Mouse (Mus musculus) spleen, adult 2 months (tissue): Measurements from ENCODE around the gene Smarcal1. TPM values are rescaled to one million over a fixed set of nuclear protein-coding genes. Genes with fewer than 3 reads are reported as not detected.

ENCODE experiments used
- DNase-seq, 2 experiments: peaks; one replicate each; pipeline versions ENCODE4 v3.0.0 to v3.0.0-alpha.2; 2012 to 2021; ENCODE audit warnings: low spot score in 2 of 2, low read depth in 1 of 2
- H3K27ac ChIP-seq: fragments of 200-500 bp; 2 replicates; pipeline ENCODE4 v1.5.1; 2012; ENCODE audit warnings: low read length, inconsistent platforms; ENCODE audit not compliant: insufficient read depth
- H3K27me3 ChIP-seq: fragments of 200-500 bp; 2 replicates; pipeline ENCODE4 v1.6.1; 2012; ENCODE audit warnings: mild to moderate bottlenecking, moderate library complexity, low read length, inconsistent platforms; ENCODE audit not compliant: control insufficient read depth, insufficient read depth
- H3K36me3 ChIP-seq: fragments of 200-500 bp; 2 replicates; pipeline ENCODE4 v1.6.1; 2012; ENCODE audit warnings: mild to moderate bottlenecking, low read length, inconsistent platforms; ENCODE audit not compliant: control insufficient read depth, insufficient read depth
- H3K4me1 ChIP-seq: fragments of 200-500 bp; 2 replicates; pipeline ENCODE4 v1.6.1; 2011; ENCODE audit warnings: inconsistent platforms; ENCODE audit not compliant: control insufficient read depth, insufficient read depth, insufficient read length
- H3K4me3 ChIP-seq: fragments of 200-500 bp; 2 replicates; pipeline ENCODE4 v1.5.1; 2011; ENCODE audit warnings: mild to moderate bottlenecking, inconsistent platforms; ENCODE audit not compliant: insufficient read depth, insufficient read length; ENCODE audit errors: extremely low read depth
- CTCF ChIP-seq: fragments of 200-500 bp; IDR thresholded peaks from 2 replicates; pipeline ENCODE4 v1.5.1; 2011; ENCODE audit warnings: mild to moderate bottlenecking, inconsistent platforms; ENCODE audit not compliant: insufficient read depth, insufficient read length, insufficient replicate concordance; ENCODE audit errors: extremely low read depth
- POLR2A ChIP-seq: fragments of 200-500 bp; IDR thresholded peaks from 2 replicates; pipeline ENCODE4 v1.6.1; 2011; ENCODE audit warnings: low read depth, low read length, inconsistent platforms
- WGBS: fragments of 180-500 bp; shearing (Covaris S2); methylation state at CpG from one replicate; pipeline ENCODE4 v1.1.7; 2018; 5-methylcytosine and 5-hydroxymethylcytosine counted together
- polyA plus RNA-seq: library from polyadenylated mRNA; depleted of rRNA; stranded (reverse); fragments of >200 nt; gene quantifications from 2 replicates; pipeline ENCODE4 v1.2.3, GENCODE M21; 2012

Smarcal1 gene
- polyA plus RNA-seq, 1 experiment: 23.1 TPM

DNA sequence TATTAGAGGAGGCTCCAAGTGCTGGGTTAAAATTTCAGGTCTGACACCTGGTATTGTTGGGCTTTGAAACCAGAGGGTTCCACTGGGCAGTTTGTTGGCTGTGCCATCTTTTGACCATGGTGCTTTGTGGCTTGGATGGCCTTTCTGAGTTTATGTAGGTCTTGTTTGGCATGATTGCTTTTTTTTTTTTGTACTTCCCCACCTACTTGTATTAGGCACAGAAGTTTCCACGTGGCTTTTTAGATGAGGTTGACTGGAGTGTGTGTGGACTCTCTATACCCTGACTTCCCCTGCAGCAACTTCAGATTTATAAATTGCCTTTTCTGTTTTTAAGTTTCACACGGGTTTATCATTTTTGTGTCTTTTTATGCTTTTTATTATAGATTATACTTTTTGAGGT is 5.7 kb downstream of the Smarcal1 start:
- no peak for DNase-seq
- Histone ChIP-seq H3K4me1 (0 out of 2 replicates have a peak, but pooled peaks cover 2% of the 10 kb centered on the region), H3K27me3 (no peaks in the 10 kb centered on the region), H3K27ac (no peak overlapping the region), H3K4me3 (no peak overlapping the region), H3K36me3 (peaks cover 38% of the 10 kb centered on the region)
- 84% methylated on average over 2 of the region's 2 CpGs for WGBS
- TF ChIP-seq CTCF (no peak), POLR2A (no peak)

DNA sequence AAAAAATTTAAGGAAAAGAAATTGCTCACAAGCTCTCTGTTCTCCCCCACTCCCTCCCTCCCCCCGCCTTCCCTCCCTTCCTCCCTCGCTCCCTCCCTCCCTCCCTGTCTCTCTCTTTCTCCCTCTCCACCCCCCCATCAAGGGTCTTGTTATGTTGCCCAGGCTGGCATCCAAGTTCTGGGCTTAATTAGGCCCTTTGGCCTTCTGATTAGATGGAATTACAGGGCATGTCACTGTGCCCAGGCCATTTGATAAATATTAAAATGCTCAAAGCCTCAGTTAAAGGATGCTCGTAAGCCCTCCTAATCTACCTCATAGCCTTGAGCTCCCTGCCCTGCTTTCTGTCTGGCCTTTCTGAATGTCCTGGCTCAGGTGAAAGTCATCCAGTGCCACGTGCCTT is 7.6 kb downstream of the Smarcal1 start:
- H3K27me3 ChIP-seq: no peaks in the 10 kb centered on the region
- peaks cover 38% of the 10 kb centered on the region for H3K36me3 ChIP-seq
- no peak for DNase-seq
- 88% methylated on average over 4 of the region's 4 CpGs for WGBS
- H3K4me1 ChIP-seq: no peaks in the 10 kb centered on the region
- no peak overlapping the region for H3K4me3 ChIP-seq
- TF ChIP-seq POLR2A (no peak), CTCF (no peak)
- H3K27ac ChIP-seq: no peak overlapping the region

DNA sequence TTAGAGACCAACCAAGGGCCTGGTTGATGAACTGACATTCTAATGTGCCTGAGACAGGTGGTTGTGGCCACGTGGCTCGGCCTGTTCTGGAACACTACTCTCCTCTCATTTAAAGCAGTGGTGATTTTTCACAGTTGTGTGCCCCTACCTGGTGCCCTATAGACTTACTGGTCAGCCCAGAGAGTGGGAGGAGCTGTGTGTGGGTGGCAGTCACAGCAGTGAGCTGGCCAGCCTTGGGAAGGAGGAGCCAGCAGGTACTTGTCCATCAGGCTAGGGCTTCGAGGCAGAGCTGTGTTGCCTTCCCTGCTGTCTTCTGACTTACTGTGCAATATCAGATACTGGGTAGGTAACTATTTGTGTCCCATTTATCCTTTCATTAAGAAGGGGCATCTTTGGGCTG is 9.3 kb downstream of the Smarcal1 start:
- H3K4me3 ChIP-seq: no peak overlapping the region
- TF ChIP-seq POLR2A (no peak), CTCF (no peak)
- peaks cover 36% of the 10 kb centered on the region for H3K36me3 ChIP-seq
- 97% methylated on average over 3 of the region's 3 CpGs for WGBS
- H3K27me3 ChIP-seq: no peaks in the 10 kb centered on the region
- DNase-seq: no peak
- no peak overlapping the region for H3K27ac ChIP-seq
- no peaks in the 10 kb centered on the region for H3K4me1 ChIP-seq

DNA sequence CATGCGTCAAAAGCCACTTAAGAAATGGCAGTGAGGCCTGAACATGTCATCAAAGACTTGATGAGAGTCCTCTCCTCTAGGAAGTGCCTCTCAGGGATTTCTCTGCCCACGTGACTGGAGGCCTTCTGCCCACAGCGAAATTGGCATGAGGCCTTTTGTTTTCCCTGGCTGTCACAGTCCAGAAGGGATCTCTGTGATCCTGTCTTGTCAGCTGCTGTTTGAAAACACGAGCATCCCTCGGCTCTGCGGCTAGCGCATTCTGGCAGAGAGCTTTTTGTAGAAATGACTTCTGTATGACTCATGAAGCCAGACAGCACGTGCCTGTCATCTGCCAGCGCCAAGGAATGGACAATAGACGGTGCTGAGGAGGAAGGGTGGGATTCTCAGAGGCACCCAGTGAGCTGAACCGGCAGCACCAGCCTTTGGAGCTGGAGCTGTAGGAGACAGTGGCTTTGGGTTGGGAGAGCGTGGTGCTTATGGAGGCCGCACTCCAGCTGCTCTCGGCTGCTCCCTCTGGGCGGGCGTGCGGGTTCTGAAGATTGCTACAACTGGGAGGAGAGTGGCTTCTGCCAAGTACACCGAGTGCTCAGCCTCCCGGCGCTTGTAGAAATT is 10.4 kb downstream of the Smarcal1 start:
- Histone ChIP-seq H3K4me1 (no peaks in the 10 kb centered on the region), H3K4me3 (no peak overlapping the region), H3K27ac (no peak overlapping the region), H3K27me3 (no peaks in the 10 kb centered on the region), H3K36me3 (peaks cover 36% of the 10 kb centered on the region)
- no peak for TF ChIP-seq CTCF
- TF ChIP-seq POLR2A: no peak
- no peak for DNase-seq
- WGBS: 92% methylated on average over 20 of the region's 20 CpGs

DNA sequence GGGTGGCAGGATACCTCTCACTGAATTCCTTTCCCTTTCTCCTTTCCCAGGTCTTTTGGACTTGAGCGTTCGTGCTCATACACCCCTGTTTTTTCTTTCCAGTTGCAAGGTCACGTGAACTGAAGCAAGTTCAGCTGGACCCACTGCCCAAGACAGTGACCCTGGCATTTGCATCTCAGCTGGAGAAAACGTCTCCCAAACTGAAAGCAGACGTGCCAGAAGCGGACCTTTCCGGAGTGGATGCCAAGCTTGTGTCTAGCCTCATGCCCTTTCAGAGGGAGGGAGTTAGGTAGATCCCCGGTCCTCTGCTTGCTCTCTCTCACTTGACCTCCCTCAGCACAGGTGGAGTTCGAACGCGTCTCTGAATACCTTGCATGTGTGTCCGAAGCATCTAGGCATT is 12.6 kb downstream of the Smarcal1 start:
- no peak for DNase-seq
- Histone ChIP-seq H3K36me3 (peaks cover 36% of the 10 kb centered on the region), H3K27ac (no peak overlapping the region), H3K4me1 (no peaks in the 10 kb centered on the region), H3K4me3 (no peak overlapping the region), H3K27me3 (no peaks in the 10 kb centered on the region)
- 95% methylated on average over 12 of the region's 12 CpGs for WGBS
- TF ChIP-seq CTCF: no peak
- no peak for TF ChIP-seq POLR2A

DNA sequence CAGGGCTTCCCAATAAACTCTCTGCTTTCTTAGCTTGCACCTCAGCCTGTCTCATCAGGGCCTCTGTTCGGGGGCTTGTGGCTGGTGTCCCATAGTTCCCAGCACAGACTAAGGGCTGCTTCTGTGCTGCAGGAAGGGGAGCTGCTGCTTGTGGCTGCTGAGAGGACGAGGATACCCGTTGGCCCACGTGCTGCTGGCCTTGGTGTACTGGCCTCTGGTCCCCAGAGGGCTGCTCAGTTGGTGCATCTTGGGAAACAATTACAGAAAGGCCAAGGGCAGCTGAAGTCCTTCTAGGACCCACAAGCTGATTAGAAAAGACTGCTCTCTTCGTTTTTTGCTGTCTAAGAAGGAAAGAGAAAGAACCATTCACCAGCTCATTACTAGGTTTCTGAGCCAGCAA is 13.2 kb downstream of the Smarcal1 start:
- Histone ChIP-seq H3K4me1 (no peaks in the 10 kb centered on the region), H3K4me3 (no peak overlapping the region), H3K27me3 (no peaks in the 10 kb centered on the region), H3K36me3 (peaks cover 33% of the 10 kb centered on the region), H3K27ac (no peak overlapping the region)
- WGBS: 87% methylated on average over 5 of the region's 5 CpGs
- TF ChIP-seq CTCF: no peak
- no peak for TF ChIP-seq POLR2A
- DNase-seq: no peak

DNA sequence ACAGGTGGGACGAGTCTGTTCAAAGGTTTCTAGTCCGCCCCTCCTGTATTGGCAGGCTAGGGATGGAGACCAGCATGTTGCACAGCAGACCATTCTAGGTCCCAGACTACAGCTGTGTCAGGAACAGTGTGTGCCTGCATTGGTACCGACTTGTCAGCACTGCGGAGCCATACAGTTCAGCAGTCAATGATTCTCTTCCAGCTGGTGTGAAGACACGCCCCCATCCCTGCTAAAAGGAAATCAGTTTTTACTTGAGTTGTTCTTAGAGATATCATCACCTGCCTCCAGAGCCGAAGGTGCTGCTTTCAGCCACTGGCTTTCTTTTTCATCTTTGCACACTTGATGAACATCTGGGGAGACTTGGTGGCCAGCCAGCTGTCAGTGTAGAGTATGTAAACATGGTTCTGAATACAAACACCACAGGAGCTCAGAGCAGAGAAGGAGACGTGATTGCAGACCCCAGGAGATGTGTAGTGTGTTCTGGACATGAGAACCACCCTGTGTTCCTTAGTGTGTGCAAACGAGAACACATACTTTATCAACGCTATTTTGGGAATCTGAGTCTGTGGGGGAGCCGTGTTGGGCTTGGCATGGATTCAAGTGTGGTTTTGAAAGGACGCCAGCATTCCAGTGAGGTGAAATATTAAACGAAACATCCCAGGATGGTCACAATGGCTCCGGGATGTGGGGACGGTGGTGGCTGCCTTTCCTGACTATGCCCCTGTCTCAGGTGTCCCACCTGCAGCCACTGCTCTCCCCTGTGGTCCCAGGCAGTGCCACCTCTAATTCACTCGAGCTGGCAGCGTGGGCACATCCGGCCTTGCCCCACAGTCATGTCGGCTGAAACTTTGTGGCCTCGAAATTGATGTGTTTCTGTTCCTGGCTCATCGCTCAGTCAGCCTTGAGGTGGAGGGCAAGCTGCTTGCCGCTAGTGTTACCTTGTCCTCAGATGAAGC is 16.4 kb downstream of the Smarcal1 start:
- no peak overlapping the region for H3K4me3 ChIP-seq
- DNase-seq: no peak
- H3K4me1 ChIP-seq: no peaks in the 10 kb centered on the region
- no peaks in the 10 kb centered on the region for H3K27me3 ChIP-seq
- no peak for TF ChIP-seq CTCF
- TF ChIP-seq POLR2A: no peak
- H3K36me3 ChIP-seq: peaks cover 27% of the 10 kb centered on the region
- H3K27ac ChIP-seq: no peak overlapping the region
- 82% methylated on average over 21 of the region's 21 CpGs for WGBS
